Mouse (Mus musculus) lung, embryonic 14.5 days (tissue): ENCODE measurements at regions not wholly inside any gene's neighbourhood (a gene's known extent, or its start where the extent isn't known, plus 50 kb on each side); places are given as distances from the start of the nearest gene placed in this dataset.

Source experiments
- ATAC-seq: fragments of 200-750 bp; cut with Nextera tagmentation; 2 replicates; pipeline ENCODE4 v1.8.0; 2017; ENCODE audit warnings: mild to moderate bottlenecking, moderate TSS enrichment, moderate library complexity; ENCODE audit not compliant: insufficient read depth
- DNase-seq: peaks from one replicate; pipeline ENCODE4 v3.0.0-alpha.2; 2015
- H3K27ac ChIP-seq: fragments of 300-500 bp; sonication (generic); 2 replicates; pipeline ENCODE4 v1.5.1; 2014; ENCODE audit warnings: low read depth, mild to moderate bottlenecking, moderate library complexity
- H3K27me3 ChIP-seq: fragments of 300-500 bp; sonication (generic); 2 replicates; pipeline ENCODE4 v1.6.1; 2014; ENCODE audit warnings: low read length, control low read depth; ENCODE audit not compliant: insufficient read depth
- H3K36me3 ChIP-seq: fragments of 300-500 bp; sonication (generic); 2 replicates; pipeline ENCODE4 v1.6.1; 2014; ENCODE audit warnings: control low read depth; ENCODE audit not compliant: insufficient read depth
- H3K4me1 ChIP-seq: fragments of 300-500 bp; sonication (generic); 2 replicates; pipeline ENCODE4 v1.6.1; 2014; ENCODE audit warnings: antibody characterized with exemption, control low read depth; ENCODE audit not compliant: insufficient read depth
- H3K4me2 ChIP-seq: fragments of 300-500 bp; sonication (generic); 2 replicates; pipeline ENCODE4 v1.6.1; 2014; ENCODE audit warnings: mild to moderate bottlenecking
- H3K4me3 ChIP-seq: fragments of 300-500 bp; sonication (generic); 2 replicates; pipeline ENCODE4 v1.5.1; 2014; ENCODE audit warnings: low read depth, low read length
- H3K9ac ChIP-seq: fragments of 300-500 bp; sonication (generic); 2 replicates; pipeline ENCODE4 v1.6.1; 2014
- H3K9me3 ChIP-seq: fragments of 300-500 bp; sonication (generic); 2 replicates; pipeline ENCODE4 v1.6.1; 2016; ENCODE audit warnings: low read depth, low read length, control low read depth
- CTCF ChIP-seq: IDR thresholded peaks from 2 replicates; pipeline ENCODE4 v1.5.1; 2016; ENCODE audit warnings: antibody characterized with exemption, low read depth
- WGBS: fragments of 180-500 bp; shearing (Covaris S2); extraction: QIAGEN DNeasy Blood & Tissue Kit; methylation state at CpG from one replicate; pipeline ENCODE4 v1.1.7; 2014; 5-methylcytosine and 5-hydroxymethylcytosine counted together

DNA sequence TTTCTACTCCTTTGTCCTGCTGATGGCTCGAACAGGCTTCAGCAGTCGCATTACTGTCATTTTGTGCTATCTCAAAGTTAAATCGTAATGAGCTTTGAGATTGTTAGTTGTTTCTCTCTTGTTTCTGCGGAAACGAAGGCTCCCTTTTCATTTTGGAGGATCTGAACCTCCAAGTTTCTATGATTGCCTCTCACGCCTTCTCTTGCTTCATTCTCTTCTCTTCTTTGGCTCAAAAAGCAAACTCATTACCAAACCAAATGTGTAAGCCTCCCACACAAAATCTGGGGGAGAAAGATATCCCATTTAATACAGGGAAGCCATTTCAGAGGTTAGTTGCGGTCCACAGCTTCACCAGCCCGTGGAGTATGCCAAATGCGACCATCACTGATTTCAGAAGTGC lies 121.1 kb upstream of the Gm6657 start:
- WGBS = 85% methylated on average over 9 of the region's 9 CpGs
- Histone ChIP-seq H3K4me1 (no peaks in the 10 kb centered on the region), H3K9ac (no peak overlapping the region), H3K9me3 (no peaks in the 10 kb centered on the region), H3K4me2 (no peak overlapping the region), H3K4me3 (no peak overlapping the region), H3K36me3 (no peaks in the 10 kb centered on the region), H3K27ac (no peak overlapping the region), H3K27me3 (no peaks in the 10 kb centered on the region)
- TF ChIP-seq CTCF = no peak
- DNase-seq = no peak
- ATAC-seq = no peak

DNA sequence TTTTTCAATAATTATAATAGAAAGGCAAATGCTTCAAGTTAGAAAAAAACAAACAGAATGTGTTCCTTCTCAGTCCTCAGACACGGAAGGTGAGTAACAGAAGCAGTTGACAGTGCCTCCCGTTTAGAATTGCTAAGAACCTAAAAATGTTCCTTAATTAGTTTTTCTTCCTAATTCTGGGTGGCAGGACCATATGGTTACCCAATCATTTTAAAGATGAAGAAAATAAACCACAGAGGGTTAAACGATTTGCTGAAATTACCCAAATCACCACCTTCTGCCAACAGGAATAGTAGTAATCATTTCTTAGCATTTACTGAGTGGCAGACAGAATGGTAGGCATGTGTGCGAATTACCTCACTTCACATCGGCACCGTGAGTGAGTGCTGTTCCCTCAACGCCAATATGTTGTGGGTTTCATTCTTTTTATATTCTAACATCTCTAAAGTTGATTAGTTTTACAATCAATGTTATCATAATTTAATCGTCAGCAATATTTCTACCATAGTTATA lies 119.7 kb upstream of the Gm6657 start:
- Histone ChIP-seq H3K4me1 (no peaks in the 10 kb centered on the region), H3K27me3 (no peaks in the 10 kb centered on the region), H3K36me3 (no peaks in the 10 kb centered on the region), H3K4me3 (no peak overlapping the region), H3K27ac (no peak overlapping the region), H3K9ac (no peak overlapping the region), H3K4me2 (no peak overlapping the region), H3K9me3 (no peaks in the 10 kb centered on the region)
- no peak for TF ChIP-seq CTCF
- ATAC-seq (no peak), DNase-seq (no peak)
- WGBS = 85% methylated on average over 8 of the region's 8 CpGs

DNA sequence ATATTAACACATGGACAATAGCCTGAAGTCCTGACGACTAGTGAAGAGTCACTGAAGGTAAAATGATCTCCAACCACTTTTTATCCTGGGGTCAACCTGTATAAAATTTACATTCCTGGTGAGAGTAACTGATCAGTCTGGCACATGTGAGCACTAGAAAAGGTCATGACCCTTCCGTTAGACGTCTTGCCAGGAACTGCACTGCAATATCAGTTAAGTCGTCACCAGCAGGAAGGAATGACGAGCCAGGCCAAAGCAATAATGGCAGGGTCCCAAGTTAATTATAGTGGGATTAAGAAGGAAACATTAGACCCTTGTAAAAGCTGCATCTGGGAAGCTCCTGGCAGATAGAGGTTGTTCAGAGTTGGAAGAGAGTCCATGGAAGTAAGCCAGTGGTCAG lies 116.8 kb upstream of the Gm6657 start:
- no peak overlapping the region for H3K27ac ChIP-seq
- H3K27me3 ChIP-seq = no peaks in the 10 kb centered on the region
- no peaks in the 10 kb centered on the region for H3K36me3 ChIP-seq
- no peaks in the 10 kb centered on the region for H3K4me1 ChIP-seq
- no peak for ATAC-seq
- WGBS = 30% methylated on average over 5 of the region's 5 CpGs
- no peak overlapping the region for H3K4me2 ChIP-seq
- TF ChIP-seq CTCF = no peak
- no peaks in the 10 kb centered on the region for H3K9me3 ChIP-seq
- H3K4me3 ChIP-seq = no peak overlapping the region
- no peak overlapping the region for H3K9ac ChIP-seq
- peak; percentile 53 for DNase-seq

DNA sequence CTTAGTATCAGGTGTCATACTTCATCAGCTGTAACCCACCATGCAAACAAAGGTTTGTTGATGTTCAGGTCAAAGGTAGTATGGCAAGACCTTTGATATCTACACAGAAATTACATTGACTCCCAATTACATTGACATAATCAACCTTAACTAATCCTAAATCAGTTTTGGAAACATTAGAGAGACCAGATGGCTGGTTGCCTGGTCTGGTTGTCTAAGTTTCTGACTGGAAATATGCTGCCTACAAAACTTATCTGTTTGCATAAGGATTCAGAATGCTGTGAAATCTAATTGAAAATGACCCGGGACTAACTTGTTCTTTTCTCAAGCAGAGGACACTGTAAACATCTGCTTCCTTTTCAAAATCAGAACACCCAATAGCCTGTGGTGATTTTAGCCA lies 111.9 kb upstream of the Gm6657 start:
- Histone ChIP-seq H3K4me1 (no peaks in the 10 kb centered on the region), H3K4me3 (no peak overlapping the region), H3K4me2 (no peak overlapping the region), H3K9me3 (no peaks in the 10 kb centered on the region), H3K36me3 (no peaks in the 10 kb centered on the region), H3K27me3 (no peaks in the 10 kb centered on the region), H3K9ac (no peak overlapping the region), H3K27ac (no peak overlapping the region)
- WGBS = 56% methylated on average over 1 of the region's 1 CpGs
- no peak for ATAC-seq
- TF ChIP-seq CTCF = no peak
- no peak for DNase-seq

DNA sequence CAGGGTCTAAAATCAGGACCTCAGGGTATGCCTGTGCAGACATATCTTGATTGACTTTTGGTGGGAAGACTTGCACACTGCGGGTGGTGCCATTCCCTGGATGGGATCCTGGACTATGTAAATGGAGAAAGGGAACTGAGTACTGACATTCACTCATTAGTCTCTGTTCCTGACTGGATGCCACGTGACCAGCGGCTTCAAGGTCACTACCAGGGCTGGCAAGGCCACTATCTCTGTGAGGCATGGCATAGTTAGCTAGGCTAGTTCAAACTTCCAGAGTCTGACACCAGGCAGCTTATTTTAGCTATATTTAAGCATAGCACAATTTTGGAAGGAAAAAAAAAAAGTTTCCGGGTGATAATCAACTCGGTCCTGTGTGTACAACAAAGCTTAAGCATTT lies 108.0 kb upstream of the Gm6657 start:
- ATAC-seq (no peak), DNase-seq (no peak)
- H3K27me3 ChIP-seq = no peaks in the 10 kb centered on the region
- H3K27ac ChIP-seq = no peak overlapping the region
- no peak overlapping the region for H3K4me3 ChIP-seq
- 81% methylated on average over 5 of the region's 5 CpGs for WGBS
- TF ChIP-seq CTCF = no peak
- no peaks in the 10 kb centered on the region for H3K9me3 ChIP-seq
- H3K36me3 ChIP-seq = no peaks in the 10 kb centered on the region
- H3K4me2 ChIP-seq = no peak overlapping the region
- no peaks in the 10 kb centered on the region for H3K4me1 ChIP-seq
- no peak overlapping the region for H3K9ac ChIP-seq

DNA sequence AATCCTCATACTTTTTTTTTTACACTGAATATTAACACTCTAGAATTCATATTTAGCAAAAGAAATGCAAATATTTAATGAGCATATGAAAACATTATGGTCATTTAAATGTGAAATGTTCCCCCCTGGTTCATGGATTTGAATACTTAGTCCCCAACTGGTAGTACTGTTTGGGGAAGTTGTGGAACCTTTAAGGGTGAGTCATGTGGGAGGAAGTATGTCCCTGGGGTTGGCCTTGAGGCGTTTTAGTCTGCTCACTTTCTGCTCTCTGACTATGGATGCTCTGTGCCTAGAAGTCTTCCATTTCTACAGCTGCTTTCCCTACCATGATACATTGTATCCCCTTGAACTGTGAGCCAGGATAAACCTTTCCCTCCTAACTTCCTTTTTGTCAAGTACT lies 106.1 kb upstream of the Gm6657 start:
- WGBS = 40% methylated on average over 1 of the region's 1 CpGs
- ATAC-seq = no peak

DNA sequence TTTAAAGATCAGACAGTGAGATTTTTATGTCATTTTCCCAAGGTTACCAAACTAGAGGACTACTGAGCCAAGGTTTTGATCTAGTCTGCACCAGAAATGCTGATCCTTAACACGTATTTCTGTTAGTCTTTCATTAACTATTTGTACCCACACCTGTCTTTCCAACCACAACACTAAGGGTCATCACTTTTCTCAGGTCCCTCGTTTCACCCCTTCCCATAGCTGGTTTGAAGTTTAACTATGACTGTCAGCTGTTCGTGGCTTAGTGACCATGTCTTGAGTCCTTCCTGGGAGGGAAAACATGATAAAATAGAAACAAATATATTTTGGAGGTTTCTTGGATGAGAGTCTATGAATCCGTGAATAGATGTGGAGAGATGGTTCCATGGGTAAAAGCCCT lies 99.6 kb upstream of the Gm6657 start:
- no peak overlapping the region for H3K4me2 ChIP-seq
- 64% methylated on average over 4 of the region's 4 CpGs for WGBS
- no peaks in the 10 kb centered on the region for H3K27me3 ChIP-seq
- DNase-seq (no peak), ATAC-seq (no peak)
- H3K36me3 ChIP-seq = no peaks in the 10 kb centered on the region
- no peak overlapping the region for H3K4me3 ChIP-seq
- TF ChIP-seq CTCF = no peak
- H3K4me1 ChIP-seq = 0 out of 2 replicates have a peak, but pooled peaks cover 9% of the 10 kb centered on the region
- H3K27ac ChIP-seq = no peak overlapping the region
- H3K9me3 ChIP-seq = no peaks in the 10 kb centered on the region
- H3K9ac ChIP-seq = no peak overlapping the region

More for the DNA sequence above, 106.1 kb upstream of the Gm6657 start:
- Histone ChIP-seq H3K4me1 (no peaks in the 10 kb centered on the region), H3K9ac (no peak overlapping the region), H3K27ac (no peak overlapping the region), H3K27me3 (no peaks in the 10 kb centered on the region), H3K36me3 (no peaks in the 10 kb centered on the region), H3K4me3 (no peak overlapping the region), H3K9me3 (no peaks in the 10 kb centered on the region), H3K4me2 (no peak overlapping the region)
- no peak for TF ChIP-seq CTCF
- no peak for DNase-seq

DNA sequence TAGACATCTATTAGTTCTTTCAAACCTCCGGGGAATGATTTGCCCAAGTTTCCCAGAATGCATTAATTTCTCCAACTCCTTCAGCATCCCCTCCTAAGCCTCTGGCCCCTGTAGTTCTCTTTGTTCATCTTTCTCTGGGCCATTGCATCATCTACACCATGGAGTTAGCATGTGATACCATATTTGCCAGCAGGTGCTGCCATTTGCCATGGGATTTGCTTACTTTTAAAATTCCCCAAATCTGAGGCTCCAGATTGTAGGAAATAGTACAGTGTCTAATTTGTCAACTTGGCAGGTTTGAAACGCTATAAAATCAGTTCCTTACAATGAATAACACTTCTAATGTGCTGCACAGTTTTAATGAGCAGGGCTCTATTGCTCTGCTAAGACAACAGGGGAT lies 98.7 kb upstream of the Gm6657 start:
- ATAC-seq (no peak), DNase-seq (no peak)
- no peak for TF ChIP-seq CTCF
- H3K4me1 ChIP-seq = 0 out of 2 replicates have a peak, but pooled peaks cover 9% of the 10 kb centered on the region
- H3K4me2 ChIP-seq = no peak overlapping the region
- H3K4me3 ChIP-seq = no peak overlapping the region
- no peaks in the 10 kb centered on the region for H3K27me3 ChIP-seq
- no peaks in the 10 kb centered on the region for H3K36me3 ChIP-seq
- H3K9me3 ChIP-seq = no peaks in the 10 kb centered on the region
- H3K9ac ChIP-seq = no peak overlapping the region
- H3K27ac ChIP-seq = no peak overlapping the region
- WGBS = 53% methylated on average over 2 of the region's 2 CpGs
